Mouse (Mus musculus) neural tube, embryonic 14.5 days (tissue): Measurements from ENCODE around the gene Gpi1. TPM values are rescaled to one million over a fixed set of nuclear protein-coding genes. Genes with fewer than 3 reads are reported as not detected.
"Not testable (repeated sequence)": the region's sequence is repeated elsewhere in the genome, so short reads cannot be mapped to it uniquely, and the experiment has no call there.

ENCODE experiments used
- ATAC-seq: fragments of 200-750 bp; cut with Nextera tagmentation; 2 replicates; pipeline ENCODE4 v1.8.0; 2017; ENCODE audit warnings: low read depth, mild to moderate bottlenecking, moderate TSS enrichment, moderate library complexity
- H3K27ac ChIP-seq: fragments of 300-500 bp; sonication (generic); 2 replicates; pipeline ENCODE4 v1.5.1; 2014; ENCODE audit warnings: low read depth, mild to moderate bottlenecking, control low read depth, low read length, moderate library complexity, mixed read lengths
- H3K27me3 ChIP-seq: fragments of 300-500 bp; sonication (generic); 2 replicates; pipeline ENCODE4 v1.6.1; 2014; ENCODE audit warnings: low read length; ENCODE audit not compliant: control insufficient read depth, insufficient read depth
- H3K36me3 ChIP-seq: fragments of 300-500 bp; sonication (generic); 2 replicates; pipeline ENCODE4 v1.6.1; 2014; ENCODE audit warnings: low read length, mixed read lengths; ENCODE audit not compliant: control insufficient read depth, insufficient read depth
- H3K4me1 ChIP-seq: fragments of 300-500 bp; sonication (generic); 2 replicates; pipeline ENCODE4 v1.6.1; 2014; ENCODE audit warnings: low read length; ENCODE audit not compliant: control insufficient read depth, insufficient read depth
- H3K4me2 ChIP-seq: fragments of 300-500 bp; sonication (generic); 2 replicates; pipeline ENCODE4 v1.6.1; 2014; ENCODE audit warnings: mild to moderate bottlenecking, low read depth, low read length, control low read depth
- H3K4me3 ChIP-seq: fragments of 300-500 bp; sonication (generic); 2 replicates; pipeline ENCODE4 v1.5.1; 2014; ENCODE audit warnings: low read depth, low read length, control low read depth, mixed read lengths
- H3K9ac ChIP-seq: fragments of 300-500 bp; sonication (generic); replicated peaks from 2 replicates; pipeline ENCODE4 v1.6.1; 2014; ENCODE audit warnings: low read depth, mild to moderate bottlenecking, control low read depth, low read length, mixed read lengths
- H3K9me3 ChIP-seq: fragments of 300-500 bp; sonication (generic); 2 replicates; pipeline ENCODE4 v1.6.1; 2016; ENCODE audit warnings: low read length; ENCODE audit not compliant: control insufficient read depth
- WGBS: fragments of 180-500 bp; shearing (Covaris S2); extraction: QIAGEN DNeasy Blood & Tissue Kit; methylation state at CpG from one replicate; pipeline ENCODE4 v1.1.7; 2014; 5-methylcytosine and 5-hydroxymethylcytosine counted together
- polyA plus RNA-seq: library from polyadenylated mRNA; unstranded; fragments of >200 nt; fragmentation: Nextera tagmentation; extraction: Ambion mirVana; gene quantifications from 2 replicates; pipeline ENCODE4 v1.2.1, GENCODE M21; 2014

Gene Gpi1
- polyA plus RNA-seq, 1 experiment from 2014 or later = 273 TPM

GRCm38 (mm10) chr7:34206331-34206730 is 23.8 kb downstream of the Gpi1 start:
- no peaks in the 10 kb centered on the region for H3K4me1 ChIP-seq
- H3K27ac ChIP-seq = no peak overlapping the region
- no peaks in the 10 kb centered on the region for H3K27me3 ChIP-seq
- H3K9ac ChIP-seq = no peak overlapping the region
- no peak overlapping the region for H3K4me2 ChIP-seq
- ATAC-seq = no peak
- 93% methylated on average over 6 of the region's 6 CpGs for WGBS
- H3K4me3 ChIP-seq = no peak overlapping the region
- H3K36me3 ChIP-seq = peaks cover 71% of the 10 kb centered on the region
- H3K9me3 ChIP-seq = no peaks in the 10 kb centered on the region

GRCm38 (mm10) chr7:34202147-34202546 is 28.0 kb downstream of the Gpi1 start:
- not testable (repeated sequence) for H3K9ac ChIP-seq, H3K9me3 ChIP-seq, ATAC-seq, H3K4me2 ChIP-seq, H3K4me3 ChIP-seq, H3K27ac ChIP-seq, H3K4me1 ChIP-seq, H3K27me3 ChIP-seq
- 94% methylated on average over 10 of the region's 10 CpGs for WGBS
- H3K36me3 ChIP-seq = peaks cover 49% of the 10 kb centered on the region

- Histone ChIP-seq H3K4me2 (no peak overlapping the region), H3K27ac (no peak overlapping the region), H3K4me1 (peaks cover under 1% of the 10 kb centered on the region; the same call in 1 of the 2 replicates), H3K4me3 (no peak overlapping the region), H3K9me3 (no peaks in the 10 kb centered on the region), H3K27me3 (no peaks in the 10 kb centered on the region), H3K9ac (no peak overlapping the region), H3K36me3 (peaks cover 38% of the 10 kb centered on the region)
- 96% methylated on average over 2 of the region's 2 CpGs for WGBS
- no peak for ATAC-seq
Measured at GRCm38 (mm10) chr7:34200829-34201228, 29.3 kb downstream of the Gpi1 start.

- WGBS = 60% methylated on average over 3 of the region's 3 CpGs
- no peak overlapping the region for H3K4me2 ChIP-seq
- no peaks in the 10 kb centered on the region for H3K27me3 ChIP-seq
- H3K27ac ChIP-seq = no peak overlapping the region
- no peaks in the 10 kb centered on the region for H3K9me3 ChIP-seq
- H3K36me3 ChIP-seq = peaks cover 18% of the 10 kb centered on the region
- ATAC-seq = no peak
- peaks cover 6% of the 10 kb centered on the region; the same call in 1 of the 2 replicates for H3K4me1 ChIP-seq
- H3K4me3 ChIP-seq = no peak overlapping the region
- no peak overlapping the region for H3K9ac ChIP-seq
Measured at GRCm38 (mm10) chr7:34198346-34198745, 31.8 kb downstream of the Gpi1 start.

GRCm38 (mm10) chr7:34196132-34197128 is 33.7 kb downstream of the Gpi1 start, which contains the start of gene Pdcd2l:
Gene Pdcd2l, minus strand, starts transcription at chr7:34196661.
- peak within 1 kb of the TSS; percentile 93 for H3K4me3 ChIP-seq
- H3K9me3 ChIP-seq = no peaks in the 10 kb centered on the region
- peaks cover 20% of the 10 kb centered on the region for H3K36me3 ChIP-seq
- H3K4me1 ChIP-seq = peaks cover 6% of the 10 kb centered on the region; the same call in 1 of the 2 replicates
- peak within 1 kb of the TSS; percentile 55; the same call in 1 of the 2 replicates for H3K27ac ChIP-seq
- ATAC-seq = peak; percentile 95
- peak within 1 kb of the TSS; percentile 78 for H3K4me2 ChIP-seq
- WGBS = 4% methylated on average over 69 of the region's 70 CpGs
- H3K9ac ChIP-seq = peak within 1 kb of the TSS; percentile 88
- no peaks in the 10 kb centered on the region for H3K27me3 ChIP-seq

GRCm38 (mm10) chr7:34195632-34196031 is 34.5 kb downstream of the Gpi1 start:
- ATAC-seq = no peak

GRCm38 (mm10) chr7:34192825-34193224 is 37.3 kb downstream of the Gpi1 start:
- 90% methylated on average over 6 of the region's 6 CpGs for WGBS
- H3K9ac ChIP-seq = no peak overlapping the region
- no peaks in the 10 kb centered on the region for H3K9me3 ChIP-seq
- no peak overlapping the region for H3K4me2 ChIP-seq
- no peak for ATAC-seq
- no peaks in the 10 kb centered on the region for H3K27me3 ChIP-seq
- H3K4me3 ChIP-seq = no peak overlapping the region
- H3K27ac ChIP-seq = no peak overlapping the region
- peaks cover 6% of the 10 kb centered on the region; the same call in 1 of the 2 replicates for H3K4me1 ChIP-seq
- peaks cover 30% of the 10 kb centered on the region for H3K36me3 ChIP-seq

More at GRCm38 (mm10) chr7:34195632-34196031, 34.5 kb downstream of the Gpi1 start:
- Histone ChIP-seq H3K9ac (peak overlapping the region; percentile 88), H3K36me3 (peaks cover 12% of the 10 kb centered on the region), H3K4me3 (peak overlapping the region; percentile 93), H3K27me3 (no peaks in the 10 kb centered on the region), H3K27ac (no peak overlapping the region), H3K4me2 (peak overlapping the region; percentile 78), H3K9me3 (no peaks in the 10 kb centered on the region), H3K4me1 (peaks cover 6% of the 10 kb centered on the region; the same call in 1 of the 2 replicates)
- WGBS = 53% methylated on average over 3 of the region's 3 CpGs

- Histone ChIP-seq H3K27me3 (no peaks in the 10 kb centered on the region), H3K9ac (no peak overlapping the region), H3K27ac (no peak overlapping the region), H3K9me3 (no peaks in the 10 kb centered on the region), H3K4me3 (no peak overlapping the region), H3K36me3 (peaks cover 54% of the 10 kb centered on the region), H3K4me2 (no peak overlapping the region), H3K4me1 (no peaks in the 10 kb centered on the region)
- 90% methylated on average over 12 of the region's 12 CpGs for WGBS
- no peak for ATAC-seq
Measured at GRCm38 (mm10) chr7:34189376-34189989, 40.7 kb downstream of the Gpi1 start.

GRCm38 (mm10) chr7:34183794-34184193 is 46.3 kb downstream of the Gpi1 start:
- peaks cover 37% of the 10 kb centered on the region for H3K36me3 ChIP-seq
- WGBS = 91% methylated on average over 3 of the region's 3 CpGs

More at GRCm38 (mm10) chr7:34183794-34184193, 46.3 kb downstream of the Gpi1 start:
- no peak overlapping the region for H3K27ac ChIP-seq
- no peaks in the 10 kb centered on the region for H3K9me3 ChIP-seq
- no peak for ATAC-seq
- H3K4me3 ChIP-seq = no peak overlapping the region
- no peak overlapping the region for H3K9ac ChIP-seq
- no peaks in the 10 kb centered on the region for H3K27me3 ChIP-seq
- no peak overlapping the region for H3K4me2 ChIP-seq
- H3K4me1 ChIP-seq = no peaks in the 10 kb centered on the region
